Mouse (Mus musculus): ENCODE data around the gene Otx2. TPM values are rescaled to one million over a fixed set of nuclear protein-coding genes. Genes with fewer than 3 reads are reported as not detected.
A peak's percentile ranks its signal among the peaks of the same experiment; 100 is the strongest.

Otx2 gene
- polyA plus RNA-seq, 1 experiment from 2014 or later: 15.4 TPM

DNA sequence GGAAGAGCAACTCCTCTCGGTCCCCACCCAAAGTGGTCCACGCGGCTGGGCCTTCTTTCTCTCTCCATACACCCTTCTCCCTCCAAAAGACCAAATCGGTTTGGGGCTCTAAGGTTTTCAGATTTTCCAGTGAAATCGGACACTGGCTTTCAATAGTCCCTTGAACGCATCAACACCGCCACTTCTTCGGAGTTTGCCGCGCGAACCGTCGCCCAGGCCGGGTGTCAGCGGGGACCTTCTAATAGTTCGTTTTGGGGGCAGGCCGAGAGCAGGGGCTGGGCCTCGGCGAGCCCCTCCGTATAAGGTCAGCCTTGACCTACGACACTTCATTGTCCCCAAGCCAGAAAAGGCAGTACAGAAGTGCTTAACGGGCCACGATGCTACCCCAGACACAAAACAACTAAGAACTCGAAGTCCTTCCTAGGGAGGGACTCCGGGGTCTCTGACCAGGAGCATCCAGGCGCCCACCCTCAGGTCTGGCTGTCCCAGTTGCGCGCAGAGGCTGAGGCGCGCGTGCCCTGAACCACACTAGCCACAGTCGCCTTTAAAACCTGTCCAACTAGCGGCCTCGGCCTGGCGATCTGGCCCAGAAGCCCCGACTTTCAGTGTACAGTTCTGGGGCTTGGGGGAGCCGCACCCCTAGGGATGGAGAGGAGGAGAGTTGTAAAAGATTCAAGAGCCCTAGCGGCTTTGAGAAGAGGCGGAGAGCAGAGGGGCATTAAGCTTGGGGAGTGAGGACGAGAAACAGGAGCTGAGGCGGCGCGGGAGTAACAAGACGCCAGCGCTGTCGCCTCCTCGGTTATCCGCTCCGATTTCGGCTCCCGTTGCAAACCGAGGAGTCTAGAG is 7.6 kb downstream of the Otx2 start:
- DNase-seq (ENCODE audit: low spot score): peak; percentile 74
- Histone ChIP-seq H3K9me3 (no peaks in the 10 kb centered on the region), H3K27me3 (ENCODE audit: insufficient read depth, poor library complexity, severe bottlenecking) (peaks cover 100% of the 10 kb centered on the region), H3K4me1 (replicated peaks) (peaks cover 34% of the 10 kb centered on the region), H3K27ac (peak overlapping the region; percentile 84), H3K4me3 (peak overlapping the region; percentile 51), H3K36me3 (no peaks in the 10 kb centered on the region)
- under 1% methylated on average over 52 of the region's 52 CpGs for WGBS

DNA sequence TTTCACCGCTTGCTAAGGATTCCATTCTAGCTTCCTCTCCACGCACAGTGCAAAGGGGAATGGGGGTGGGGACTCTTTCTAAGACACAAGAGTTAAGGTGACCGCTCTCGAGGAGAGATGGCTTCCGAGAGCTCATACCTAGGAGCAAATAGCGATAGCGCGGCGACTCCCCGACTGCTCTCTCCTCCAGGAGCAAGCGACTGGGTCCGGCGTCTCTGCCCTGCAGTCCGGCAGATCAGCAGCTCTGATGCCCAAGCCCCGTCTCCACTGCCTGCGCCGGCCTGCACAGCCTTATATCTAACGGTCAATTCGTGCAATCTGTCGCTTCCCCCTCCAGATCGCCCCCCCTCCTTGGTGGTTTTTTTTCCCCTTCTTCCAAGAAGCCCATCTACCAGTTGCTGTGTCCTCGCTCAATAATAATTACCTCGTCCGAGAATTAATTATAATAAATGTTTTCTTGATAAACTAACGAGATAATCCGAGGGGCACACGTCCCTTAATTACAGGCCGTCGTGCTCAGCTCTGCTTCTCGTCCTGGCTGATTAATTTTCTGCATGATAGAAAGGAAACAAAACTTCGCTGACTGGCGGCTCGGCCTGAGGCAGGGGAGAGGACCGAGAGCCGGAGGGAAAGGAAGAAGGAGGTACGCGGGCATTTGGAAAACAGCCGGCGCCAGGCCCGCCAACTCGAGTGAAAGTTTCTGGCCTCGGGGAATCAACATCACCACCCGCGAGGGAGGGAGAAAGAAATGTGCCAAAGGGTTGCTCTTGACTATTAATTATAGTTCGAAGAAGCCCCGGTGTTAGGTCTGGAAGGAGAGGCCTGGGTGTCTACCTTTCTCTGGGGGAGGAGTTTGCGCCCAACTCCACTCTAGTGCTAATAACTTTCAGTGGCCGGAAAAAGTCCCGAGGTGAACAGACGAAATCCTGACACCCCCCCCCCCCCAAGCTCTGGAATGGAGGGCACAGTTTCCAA is 8.5 kb downstream of the Otx2 start:
- peak; percentile 76 for DNase-seq (ENCODE audit: low spot score)
- Histone ChIP-seq H3K36me3 (no peaks in the 10 kb centered on the region), H3K4me1 (replicated peaks) (peaks cover 34% of the 10 kb centered on the region), H3K9me3 (no peaks in the 10 kb centered on the region), H3K27me3 (ENCODE audit: insufficient read depth, poor library complexity, severe bottlenecking) (peaks cover 100% of the 10 kb centered on the region), H3K4me3 (peak overlapping the region; percentile 51), H3K27ac (peak overlapping the region; percentile 84)
- WGBS: under 1% methylated on average over 50 of the region's 50 CpGs

DNA sequence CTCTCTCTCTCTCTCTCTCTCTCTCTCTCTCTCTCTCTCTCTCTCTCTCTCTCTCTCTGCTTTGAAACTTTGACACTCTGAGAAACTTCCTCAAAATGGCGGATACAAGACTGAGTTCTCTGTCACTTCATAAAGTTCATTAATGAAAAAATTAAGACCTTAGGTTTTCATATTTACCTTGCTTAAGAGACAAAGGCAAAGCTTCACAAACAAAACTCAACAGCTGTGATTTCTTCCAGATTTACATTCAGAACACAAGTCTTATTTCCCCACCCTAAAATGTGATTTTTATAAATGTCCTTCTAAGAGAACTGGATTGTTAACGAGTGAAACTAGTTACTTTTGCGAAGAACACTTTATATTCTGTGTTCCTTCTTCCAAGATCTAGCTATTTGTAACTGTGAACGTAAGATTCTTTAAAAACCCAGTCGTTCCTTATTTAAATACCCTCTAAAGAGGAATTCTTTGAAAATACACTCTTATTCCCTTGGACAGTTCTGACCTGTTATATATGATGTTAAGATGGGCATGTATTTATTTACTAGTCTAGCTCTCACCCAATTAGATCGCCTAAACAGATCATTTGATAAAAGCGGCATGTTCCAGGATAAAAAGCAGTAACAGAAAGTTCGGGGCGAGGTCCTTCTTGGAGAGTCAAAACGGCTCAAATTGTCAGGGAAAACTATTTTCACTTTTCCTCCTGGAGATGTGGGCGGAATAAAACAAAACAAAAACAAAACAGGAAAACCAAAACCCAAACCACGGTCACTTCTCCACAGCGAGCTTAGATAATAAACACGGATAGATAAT is 9.4 kb downstream of the Otx2 start:
- no peaks in the 10 kb centered on the region for H3K9me3 ChIP-seq
- peak overlapping the region; percentile 51 for H3K4me3 ChIP-seq
- 2% methylated on average over 14 of the region's 14 CpGs for WGBS
- H3K27me3 ChIP-seq (ENCODE audit: insufficient read depth, poor library complexity, severe bottlenecking): peaks cover 100% of the 10 kb centered on the region
- no peak for DNase-seq (ENCODE audit: low spot score)
- H3K36me3 ChIP-seq: no peaks in the 10 kb centered on the region
- H3K27ac ChIP-seq: peak overlapping the region; percentile 84
- peaks cover 34% of the 10 kb centered on the region for H3K4me1 ChIP-seq (replicated peaks)

DNA sequence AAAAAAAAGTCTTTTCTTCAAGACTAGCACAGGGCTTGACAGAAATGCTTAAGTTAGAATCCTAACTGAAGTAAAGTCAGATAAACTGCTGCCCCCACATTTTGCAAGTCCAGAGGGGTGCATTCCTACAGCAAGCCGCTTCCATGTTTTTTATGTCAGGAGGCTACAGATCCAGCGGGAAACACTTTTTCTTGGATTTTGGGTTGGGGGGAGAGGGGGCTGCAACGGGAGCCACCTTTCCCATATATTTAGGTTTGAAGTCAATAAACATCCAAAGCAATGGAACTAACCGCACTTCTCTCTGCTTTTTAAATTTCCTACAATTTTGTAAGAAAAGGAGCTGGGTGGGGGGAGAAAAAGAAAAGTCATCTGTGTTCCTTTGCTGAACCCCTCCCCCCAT is 10.1 kb downstream of the Otx2 start:
- 0 out of 2 replicates have a peak overlapping the region, but pooled peaks have one; percentile 40 for H3K27ac ChIP-seq
- peaks cover 100% of the 10 kb centered on the region for H3K27me3 ChIP-seq (ENCODE audit: insufficient read depth, poor library complexity, severe bottlenecking)

DNA sequence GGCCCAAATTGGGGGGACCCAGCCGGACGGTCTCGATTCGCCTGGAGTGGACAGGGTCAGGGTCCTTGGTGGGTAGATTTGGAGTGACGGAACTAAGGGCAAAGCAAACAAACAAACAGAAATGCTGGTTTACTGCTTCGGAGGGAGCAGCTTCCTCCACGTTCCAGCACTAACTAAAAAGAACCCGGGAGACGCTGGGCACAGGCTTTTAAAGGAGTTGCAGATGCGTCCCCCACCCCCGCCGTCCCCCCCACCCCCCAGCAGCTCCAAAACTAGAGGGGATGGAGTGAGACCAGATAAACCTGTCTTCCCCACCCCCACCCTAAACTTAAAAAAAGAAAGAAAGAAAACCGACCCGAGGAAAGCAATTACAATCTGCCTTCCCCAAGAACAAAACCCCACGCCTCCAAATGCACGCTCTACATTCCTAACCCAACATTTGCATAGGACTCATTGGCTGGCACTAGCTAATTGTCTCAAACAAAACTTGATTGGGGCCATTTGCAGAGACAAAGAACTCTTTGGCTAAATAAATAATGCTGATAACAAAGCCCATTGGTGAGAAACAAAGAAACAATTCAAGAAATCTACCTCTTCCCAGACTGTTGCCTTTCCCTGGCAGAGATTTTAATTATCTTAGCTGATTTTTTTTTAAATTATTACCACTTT is 10.9 kb downstream of the Otx2 start:
- Histone ChIP-seq H3K36me3 (no peaks in the 10 kb centered on the region), H3K27me3 (ENCODE audit: insufficient read depth, poor library complexity, severe bottlenecking) (peaks cover 100% of the 10 kb centered on the region), H3K9me3 (no peaks in the 10 kb centered on the region), H3K4me1 (replicated peaks) (peaks cover 30% of the 10 kb centered on the region), H3K27ac (peak overlapping the region; percentile 62; the same call in 1 of the 2 replicates), H3K4me3 (peak overlapping the region; percentile 51)
- WGBS: 2% methylated on average over 16 of the region's 16 CpGs
- DNase-seq (ENCODE audit: low spot score): no peak

More for the DNA sequence above, 10.1 kb downstream of the Otx2 start:
- WGBS: 1% methylated on average over 4 of the region's 4 CpGs
- peaks cover 30% of the 10 kb centered on the region for H3K4me1 ChIP-seq (replicated peaks)
- peak; percentile 10 for DNase-seq (ENCODE audit: low spot score)
- H3K36me3 ChIP-seq: no peaks in the 10 kb centered on the region
- peak overlapping the region; percentile 51 for H3K4me3 ChIP-seq
- no peaks in the 10 kb centered on the region for H3K9me3 ChIP-seq

DNA sequence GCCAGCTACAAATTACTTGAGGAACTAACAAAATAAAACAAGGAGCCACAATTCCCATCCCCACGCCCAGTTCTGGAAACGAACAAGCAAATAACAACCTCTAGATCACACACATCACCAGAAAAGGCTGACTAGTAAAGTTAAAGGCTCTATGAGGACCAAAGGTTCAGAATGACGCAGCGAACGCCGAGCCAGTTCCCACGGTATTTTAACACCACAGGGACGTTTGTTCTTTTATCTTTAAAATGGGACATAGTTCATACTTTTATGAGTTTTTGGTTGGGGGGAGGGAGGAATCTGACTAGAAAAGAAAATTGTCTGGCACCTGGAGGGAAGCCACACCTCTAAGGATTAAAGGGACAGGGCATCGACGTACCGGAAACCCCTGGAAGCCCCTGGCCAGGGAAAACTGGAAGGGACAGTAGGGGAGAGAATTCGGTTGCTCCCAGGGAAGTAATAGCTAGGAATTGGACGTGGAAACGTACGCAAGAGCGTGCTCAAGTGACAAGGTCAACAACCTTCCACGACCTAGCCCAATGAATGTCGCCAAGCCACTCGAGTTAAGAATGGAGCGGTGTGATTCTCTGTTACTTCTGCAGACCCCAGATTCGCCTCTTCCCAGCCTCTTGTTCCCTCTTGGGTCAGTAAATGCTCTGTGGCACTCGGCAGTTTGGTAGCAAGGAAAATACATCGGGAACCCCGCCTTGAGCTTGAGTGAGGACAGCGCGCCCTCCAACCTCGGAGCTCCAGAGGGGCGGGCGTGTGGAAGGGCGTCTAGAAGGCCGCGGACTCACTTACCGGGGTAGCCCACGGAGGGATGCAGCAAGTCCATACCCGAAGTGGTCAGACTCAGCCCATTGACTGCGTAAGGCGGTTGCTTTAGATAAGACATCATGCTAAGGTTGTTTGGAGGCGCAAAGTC is 11.7 kb downstream of the Otx2 start:
- no peaks in the 10 kb centered on the region for H3K36me3 ChIP-seq
- peaks cover 100% of the 10 kb centered on the region for H3K27me3 ChIP-seq (ENCODE audit: insufficient read depth, poor library complexity, severe bottlenecking)
- H3K27ac ChIP-seq: peak overlapping the region; percentile 62; the same call in 1 of the 2 replicates
- H3K4me1 ChIP-seq (replicated peaks): peaks cover 30% of the 10 kb centered on the region
- no peaks in the 10 kb centered on the region for H3K9me3 ChIP-seq
- WGBS: 9% methylated on average over 38 of the region's 38 CpGs
- peak; percentile 60 for DNase-seq (ENCODE audit: low spot score)
- peak overlapping the region; percentile 51 for H3K4me3 ChIP-seq

DNA sequence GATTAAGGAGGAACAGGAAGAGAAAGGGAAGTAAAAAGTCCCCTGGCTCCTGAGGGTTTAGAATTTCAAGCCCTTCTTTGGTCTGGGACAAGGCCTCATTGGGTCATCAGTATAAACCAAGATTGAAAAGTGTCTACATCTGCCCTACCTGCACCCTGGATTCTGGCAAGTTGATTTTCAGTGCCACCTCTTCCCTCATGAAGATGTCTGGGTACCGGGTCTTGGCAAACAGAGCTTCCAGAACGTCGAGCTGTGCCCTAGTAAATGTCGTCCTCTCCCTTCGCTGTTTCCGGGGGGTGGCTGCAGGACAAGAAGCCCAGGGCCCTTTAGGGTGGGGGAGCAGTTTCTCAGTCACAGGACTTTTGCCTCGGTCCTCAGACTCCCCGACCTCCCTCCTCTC is 12.5 kb downstream of the Otx2 start:
- peaks cover 100% of the 10 kb centered on the region for H3K27me3 ChIP-seq (ENCODE audit: insufficient read depth, poor library complexity, severe bottlenecking)
- H3K9me3 ChIP-seq: no peaks in the 10 kb centered on the region
- H3K4me3 ChIP-seq: peak overlapping the region; percentile 51
- no peaks in the 10 kb centered on the region for H3K36me3 ChIP-seq
- WGBS: 30% methylated on average over 8 of the region's 8 CpGs
- DNase-seq (ENCODE audit: low spot score): no peak
- peaks cover 23% of the 10 kb centered on the region for H3K4me1 ChIP-seq (replicated peaks)
- no peak overlapping the region for H3K27ac ChIP-seq

DNA sequence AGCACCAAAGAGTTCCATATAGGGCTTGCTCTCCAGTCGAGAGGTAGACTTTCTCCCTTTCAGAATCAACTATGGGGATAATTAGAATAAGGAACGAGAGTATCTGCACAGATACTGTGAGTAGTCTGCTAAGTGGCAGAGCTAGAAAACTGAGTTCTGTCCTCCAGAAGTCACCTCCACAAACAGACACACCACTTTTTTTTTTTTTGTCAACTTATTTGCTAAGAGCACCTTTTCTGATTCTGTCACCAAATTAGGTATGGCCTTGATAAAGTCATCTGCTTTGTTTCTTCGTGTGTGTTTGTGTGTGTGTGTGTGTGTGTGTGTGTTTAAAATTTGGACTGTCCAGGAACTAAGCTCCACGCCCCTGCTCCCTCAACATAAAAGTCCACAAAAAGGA is 13.0 kb downstream of the Otx2 start:
- Histone ChIP-seq H3K36me3 (no peaks in the 10 kb centered on the region), H3K9me3 (no peaks in the 10 kb centered on the region), H3K27ac (no peak overlapping the region), H3K4me3 (no peak overlapping the region), H3K27me3 (ENCODE audit: insufficient read depth, poor library complexity, severe bottlenecking) (peaks cover 100% of the 10 kb centered on the region), H3K4me1 (replicated peaks) (peaks cover 18% of the 10 kb centered on the region)
- no peak for DNase-seq (ENCODE audit: low spot score)
- WGBS: 70% methylated on average over 4 of the region's 4 CpGs

DNA sequence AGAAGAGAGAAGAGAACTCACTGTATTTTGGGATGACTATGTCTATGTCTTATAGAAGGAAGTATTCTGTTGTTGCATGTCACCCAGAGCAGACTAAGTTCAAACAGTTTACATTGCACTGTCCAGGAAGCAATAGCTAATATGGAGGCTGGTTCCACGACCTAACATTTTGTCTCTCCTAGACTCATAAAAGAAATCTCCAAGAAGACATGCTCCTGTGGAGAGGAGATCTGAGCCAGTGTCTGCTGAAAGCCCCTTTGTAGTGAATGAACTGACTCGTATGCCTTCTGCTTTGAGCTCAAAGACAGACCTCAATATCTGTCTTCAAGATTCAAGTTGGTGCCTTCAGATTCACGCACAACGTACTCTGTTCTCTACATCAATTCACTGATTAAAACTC is 14.0 kb downstream of the Otx2 start:
- DNase-seq (ENCODE audit: low spot score): no peak
- peaks cover 100% of the 10 kb centered on the region for H3K27me3 ChIP-seq (ENCODE audit: insufficient read depth, poor library complexity, severe bottlenecking)
- WGBS: 71% methylated on average over 4 of the region's 4 CpGs
- peaks cover 16% of the 10 kb centered on the region for H3K4me1 ChIP-seq (replicated peaks)
- no peaks in the 10 kb centered on the region for H3K9me3 ChIP-seq
- H3K4me3 ChIP-seq: no peak overlapping the region
- H3K36me3 ChIP-seq: no peaks in the 10 kb centered on the region
- no peak overlapping the region for H3K27ac ChIP-seq

DNA sequence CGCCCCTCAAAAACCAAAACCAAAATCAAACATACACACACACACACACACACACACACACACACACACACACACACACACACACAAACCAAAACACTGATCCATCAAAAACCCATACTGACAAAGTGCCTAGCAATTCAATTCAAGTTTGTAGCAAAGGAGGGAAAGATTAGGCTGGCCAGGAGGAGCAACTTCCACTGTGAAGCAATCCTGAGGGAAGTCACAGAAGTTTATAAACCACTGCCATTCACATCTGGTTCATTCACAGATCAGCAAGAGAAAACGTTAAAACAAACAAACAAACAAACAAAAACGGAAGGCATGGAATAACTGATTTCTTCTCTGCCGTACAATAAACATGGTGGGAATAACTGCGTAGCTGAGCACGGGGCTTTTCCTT is 16.4 kb downstream of the Otx2 start:
- no peak for DNase-seq (ENCODE audit: low spot score)
- Histone ChIP-seq H3K9me3 (no peaks in the 10 kb centered on the region), H3K36me3 (no peaks in the 10 kb centered on the region), H3K27me3 (ENCODE audit: insufficient read depth, poor library complexity, severe bottlenecking) (peaks cover 100% of the 10 kb centered on the region), H3K4me3 (no peak overlapping the region), H3K27ac (no peak overlapping the region), H3K4me1 (replicated peaks) (peaks cover 13% of the 10 kb centered on the region)
- WGBS: 78% methylated on average over 6 of the region's 6 CpGs

DNA sequence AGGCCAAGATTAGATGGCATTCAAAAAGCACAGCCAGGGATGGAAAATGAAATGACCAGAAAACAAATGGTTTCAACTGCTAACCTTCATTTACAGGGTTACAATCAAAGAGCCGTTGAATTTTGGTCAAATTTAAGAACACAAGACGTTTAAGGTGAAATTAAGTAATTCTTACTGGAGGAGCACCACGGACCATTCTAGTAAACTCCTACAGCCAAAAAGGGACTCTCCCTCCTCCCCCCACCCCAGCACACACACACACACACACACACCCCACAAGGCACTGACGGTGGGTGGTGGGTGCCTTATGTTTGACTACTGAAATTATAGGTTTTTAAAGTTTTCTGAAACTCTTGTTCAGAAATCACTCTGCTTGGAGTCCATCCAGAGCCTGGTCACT is 16.9 kb downstream of the Otx2 start:
- Histone ChIP-seq H3K27ac (no peak overlapping the region), H3K36me3 (no peaks in the 10 kb centered on the region), H3K27me3 (ENCODE audit: insufficient read depth, poor library complexity, severe bottlenecking) (peaks cover 100% of the 10 kb centered on the region), H3K4me3 (no peak overlapping the region), H3K4me1 (replicated peaks) (peaks cover 15% of the 10 kb centered on the region), H3K9me3 (no peaks in the 10 kb centered on the region)
- 65% methylated on average over 4 of the region's 4 CpGs for WGBS
- DNase-seq (ENCODE audit: low spot score): no peak

Data from hindbrain, embryonic 10.5 days (tissue).